Mouse (Mus musculus) midbrain, embryonic 11.5 days (tissue): ENCODE data around the gene Pi16. TPM values are rescaled to one million over a fixed set of nuclear protein-coding genes. Genes with fewer than 3 reads are reported as not detected.
"Not testable (repeated sequence)": the region's sequence is repeated elsewhere in the genome, so short reads cannot be mapped to it uniquely, and the experiment has no call there.

Source experiments
- ATAC-seq: fragments of 200-750 bp; cut with Nextera tagmentation; 2 replicates; pipeline ENCODE4 v1.8.0; 2017; ENCODE audit warnings: moderate TSS enrichment, moderate library complexity; ENCODE audit not compliant: low FRiP score
- DNase-seq: peaks from one replicate; pipeline ENCODE4 v3.0.0; 2015; ENCODE audit warnings: low spot score; ENCODE audit errors: missing footprints
- H3K27ac ChIP-seq: fragments of 300-500 bp; sonication (generic); 2 replicates; pipeline ENCODE4 v1.5.1; 2014; ENCODE audit warnings: low read depth, low read length
- H3K27me3 ChIP-seq: fragments of 300-500 bp; sonication (generic); 2 replicates; pipeline ENCODE4 v1.6.1; 2014; ENCODE audit warnings: mild to moderate bottlenecking, low read length, moderate library complexity, mixed read lengths; ENCODE audit not compliant: control insufficient read depth, insufficient read depth
- H3K36me3 ChIP-seq: fragments of 300-500 bp; sonication (generic); 2 replicates; pipeline ENCODE4 v1.6.1; 2014; ENCODE audit warnings: mild to moderate bottlenecking, low read length, moderate library complexity, mixed read lengths; ENCODE audit not compliant: control insufficient read depth, insufficient read depth
- H3K4me1 ChIP-seq: fragments of 300-500 bp; sonication (generic); 2 replicates; pipeline ENCODE4 v1.6.1; 2014; ENCODE audit warnings: low read length; ENCODE audit not compliant: control insufficient read depth, insufficient read depth
- H3K4me2 ChIP-seq: fragments of 300-500 bp; sonication (generic); 2 replicates; pipeline ENCODE4 v1.6.1; 2014; ENCODE audit warnings: mild to moderate bottlenecking, moderate library complexity
- H3K4me3 ChIP-seq: fragments of 300-500 bp; sonication (generic); 2 replicates; pipeline ENCODE4 v1.5.1; 2014; ENCODE audit warnings: low read depth, low read length
- H3K9ac ChIP-seq: fragments of 300-500 bp; sonication (generic); 2 replicates; pipeline ENCODE4 v1.6.1; 2014; ENCODE audit warnings: low read length
- H3K9me3 ChIP-seq: fragments of 300-500 bp; sonication (generic); 2 replicates; pipeline ENCODE4 v1.6.1; 2016; ENCODE audit warnings: low read length; ENCODE audit not compliant: control insufficient read depth
- WGBS: fragments of 180-500 bp; shearing (Covaris S2); extraction: QIAGEN DNeasy Blood & Tissue Kit; methylation state at CpG from one replicate; pipeline ENCODE4 v1.1.7; 2014; 5-methylcytosine and 5-hydroxymethylcytosine counted together
- polyA plus RNA-seq: library from polyadenylated mRNA; unstranded; fragments of >200 nt; fragmentation: Nextera tagmentation; extraction: Ambion mirVana; gene quantifications from 2 replicates; pipeline ENCODE4 v1.2.1, GENCODE M21; 2014

Pi16 gene
- polyA plus RNA-seq, 1 experiment from 2014 or later: 0.56 TPM

- H3K27me3 ChIP-seq: no peaks in the 10 kb centered on the region
- ATAC-seq: peak; percentile 1; the same call in 1 of the 2 replicates
- peaks cover 4% of the 10 kb centered on the region; the same call in 1 of the 2 replicates for H3K36me3 ChIP-seq
- no peaks in the 10 kb centered on the region for H3K9me3 ChIP-seq
- peak overlapping the region; percentile 90 for H3K9ac ChIP-seq
- H3K27ac ChIP-seq: peak overlapping the region; percentile 48; the same call in 1 of the 2 replicates
- peaks cover 27% of the 10 kb centered on the region for H3K4me1 ChIP-seq
- 7% methylated on average over 11 of the region's 11 CpGs for WGBS
- peak overlapping the region; percentile 83 for H3K4me2 ChIP-seq
- peak; percentile 90 for DNase-seq
- peak overlapping the region; percentile 96 for H3K4me3 ChIP-seq
These were observed 29.1 kb downstream of the Pi16 start for GRCm38 (mm10) chr17:29346496-29347125.

- Histone ChIP-seq H3K27me3 (no peaks in the 10 kb centered on the region), H3K4me2 (peak overlapping the region; percentile 83), H3K27ac (peak overlapping the region; percentile 48; the same call in 1 of the 2 replicates), H3K4me1 (peaks cover 21% of the 10 kb centered on the region), H3K4me3 (peak overlapping the region; percentile 96), H3K36me3 (peaks cover 4% of the 10 kb centered on the region; the same call in 1 of the 2 replicates), H3K9ac (peak overlapping the region; percentile 90), H3K9me3 (no peaks in the 10 kb centered on the region)
- peak; percentile 92 for DNase-seq
- ATAC-seq: peak; percentile 66; the same call in 1 of the 2 replicates
- 1% methylated on average over 45 of the region's 45 CpGs for WGBS
These were observed 29.7 kb downstream of the Pi16 start for GRCm38 (mm10) chr17:29347126-29347644.

- Histone ChIP-seq H3K9me3 (no peaks in the 10 kb centered on the region), H3K27ac (peak within 1 kb of the TSS; percentile 68), H3K36me3 (peaks cover 4% of the 10 kb centered on the region; the same call in 1 of the 2 replicates), H3K27me3 (no peaks in the 10 kb centered on the region), H3K4me3 (peak within 1 kb of the TSS; percentile 96), H3K4me2 (peak within 1 kb of the TSS; percentile 83), H3K9ac (peak within 1 kb of the TSS; percentile 90), H3K4me1 (peaks cover 17% of the 10 kb centered on the region)
- DNase-seq (peak; percentile 100), ATAC-seq (peak; percentile 97)
- WGBS: 1% methylated on average over 42 of the region's 53 CpGs
These were observed 30.3 kb downstream of the Pi16 start, which contains the start of gene Mtch1 for GRCm38 (mm10) chr17:29347645-29348256. TSS of gene Mtch1 (minus strand) at chr17:29347934.

DNA sequence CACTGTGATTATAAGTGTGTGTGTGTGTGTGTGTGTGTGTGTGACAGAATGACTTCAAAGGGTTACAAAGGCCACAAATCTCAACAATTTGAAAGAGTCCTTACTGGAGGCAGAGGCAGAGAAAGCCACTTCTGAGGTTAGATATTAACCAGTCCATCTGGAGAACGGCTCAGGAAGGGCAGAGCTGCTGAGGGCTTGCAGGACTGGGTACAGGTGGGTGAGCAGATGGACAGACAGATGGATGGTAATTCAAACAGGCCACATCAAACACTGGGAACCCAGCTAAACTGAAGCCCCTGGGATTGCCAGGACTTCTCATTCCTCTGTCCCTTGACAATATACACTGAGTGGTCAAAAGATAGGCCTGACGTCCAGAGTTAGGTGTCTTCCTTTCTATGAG, 31.5 kb downstream of the Pi16 start:
- H3K27me3 ChIP-seq: no peaks in the 10 kb centered on the region
- WGBS: 82% methylated on average over 2 of the region's 2 CpGs
- H3K9ac ChIP-seq: no peak overlapping the region
- H3K9me3 ChIP-seq: no peaks in the 10 kb centered on the region
- H3K27ac ChIP-seq: no peak overlapping the region
- H3K4me1 ChIP-seq: peaks cover 17% of the 10 kb centered on the region
- H3K4me2 ChIP-seq: no peak overlapping the region
- H3K36me3 ChIP-seq: peaks cover 2% of the 10 kb centered on the region; the same call in 1 of the 2 replicates
- no peak for ATAC-seq
- DNase-seq: no peak
- no peak overlapping the region for H3K4me3 ChIP-seq

- not testable (repeated sequence) for DNase-seq, H3K9me3 ChIP-seq, ATAC-seq, H3K4me3 ChIP-seq, H3K4me2 ChIP-seq, H3K27me3 ChIP-seq, H3K9ac ChIP-seq, H3K36me3 ChIP-seq, H3K27ac ChIP-seq
- 68% methylated on average over 5 of the region's 5 CpGs for WGBS
- H3K4me1 ChIP-seq: peaks cover 24% of the 10 kb centered on the region
These were observed 33.6 kb downstream of the Pi16 start for GRCm38 (mm10) chr17:29351056-29351455.

GRCm38 (mm10) chr17:29355461-29355840, 38.0 kb downstream of the Pi16 start:
- WGBS: 15% methylated on average over 5 of the region's 5 CpGs
- DNase-seq (peak; percentile 94), ATAC-seq (peak; percentile 79)
- no peaks in the 10 kb centered on the region for H3K9me3 ChIP-seq
- no peaks in the 10 kb centered on the region for H3K27me3 ChIP-seq
- H3K27ac ChIP-seq: peak overlapping the region; percentile 100
- H3K4me2 ChIP-seq: peak overlapping the region; percentile 70
- H3K4me3 ChIP-seq: peak overlapping the region; percentile 30; the same call in 1 of the 2 replicates
- peaks cover 28% of the 10 kb centered on the region for H3K4me1 ChIP-seq
- H3K36me3 ChIP-seq: no peaks in the 10 kb centered on the region
- peak overlapping the region; percentile 77 for H3K9ac ChIP-seq

- Histone ChIP-seq H3K9me3 (no peaks in the 10 kb centered on the region), H3K9ac (peak overlapping the region; percentile 77), H3K36me3 (no peaks in the 10 kb centered on the region), H3K27ac (peak overlapping the region; percentile 100), H3K4me3 (peak overlapping the region; percentile 30), H3K4me2 (peak overlapping the region; percentile 70), H3K27me3 (no peaks in the 10 kb centered on the region), H3K4me1 (peaks cover 28% of the 10 kb centered on the region)
- ATAC-seq (peak; percentile 67), DNase-seq (peak; percentile 94)
- WGBS: 15% methylated on average over 17 of the region's 17 CpGs
These were observed 38.5 kb downstream of the Pi16 start for GRCm38 (mm10) chr17:29355841-29356478.

DNA sequence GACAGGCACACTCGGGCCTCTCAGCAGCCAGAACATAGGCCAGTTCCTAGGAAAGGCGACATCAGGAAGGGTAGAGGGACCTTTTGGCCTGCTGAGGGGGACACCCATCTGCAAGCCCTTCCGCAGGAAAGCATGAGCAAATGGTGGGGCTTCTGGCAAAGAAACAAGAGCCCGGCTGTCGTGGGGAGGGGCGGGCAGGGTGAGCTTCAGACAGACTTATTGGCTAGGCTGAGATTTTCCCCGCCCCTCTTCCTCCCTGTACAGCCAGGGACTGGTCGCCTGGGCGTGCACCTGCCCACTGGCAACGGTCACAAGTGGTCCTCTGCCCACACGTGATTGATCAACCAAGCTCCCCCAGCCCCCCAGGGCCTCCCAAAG, 39.0 kb downstream of the Pi16 start:
- DNase-seq (peak; percentile 97), ATAC-seq (peak; percentile 94)
- H3K9me3 ChIP-seq: no peaks in the 10 kb centered on the region
- H3K27ac ChIP-seq: peak overlapping the region; percentile 100
- H3K4me1 ChIP-seq: peaks cover 28% of the 10 kb centered on the region
- H3K27me3 ChIP-seq: no peaks in the 10 kb centered on the region
- peak overlapping the region; percentile 30 for H3K4me3 ChIP-seq
- H3K4me2 ChIP-seq: peak overlapping the region; percentile 70
- H3K36me3 ChIP-seq: no peaks in the 10 kb centered on the region
- H3K9ac ChIP-seq: peak overlapping the region; percentile 77
- under 1% methylated on average over 10 of the region's 11 CpGs for WGBS
